Mouse (Mus musculus) G1E (cell line): ENCODE data around the gene Gm13285.
"Not testable (repeated sequence)": the region's sequence is repeated elsewhere in the genome, so short reads cannot be mapped to it uniquely, and the experiment has no call there.

Experiments
- CTCF ChIP-seq: IDR thresholded peaks from 2 replicates; pipeline ENCODE4 v1.5.1; 2012; ENCODE audit warnings: low read depth, low read length, inconsistent platforms, mixed read lengths
- GATA1 ChIP-seq: IDR thresholded peaks from 2 replicates; pipeline ENCODE4 v1.6.1; 2012; ENCODE audit warnings: borderline replicate concordance, low read length, inconsistent platforms, mixed read lengths
- GATA2 ChIP-seq: IDR thresholded peaks from 2 replicates; pipeline ENCODE4 v1.6.1; 2012; ENCODE audit warnings: low read depth, low read length, inconsistent platforms, borderline replicate concordance
- POLR2AphosphoS5 ChIP-seq: IDR thresholded peaks from 2 replicates; pipeline ENCODE4 v1.6.1; 2012; ENCODE audit warnings: low read depth, low read length, inconsistent platforms; ENCODE audit not compliant: insufficient replicate concordance
- TAL1 ChIP-seq: conservative IDR thresholded peaks from 2 replicates; pipeline ENCODE4 v1.6.1; 2012; ENCODE audit warnings: low read depth, low read length, inconsistent platforms, mixed read lengths

- not testable (repeated sequence) for TF ChIP-seq CTCF, GATA1, TAL1, POLR2AphosphoS5, GATA2
These were observed 22.8 kb upstream of the Gm13285 start, which contains the start of gene Gm13289 for GRCm38 (mm10) chr4:88776622-88777021.
